Mouse (Mus musculus): ENCODE measurements around the gene Myh11.

DNA sequence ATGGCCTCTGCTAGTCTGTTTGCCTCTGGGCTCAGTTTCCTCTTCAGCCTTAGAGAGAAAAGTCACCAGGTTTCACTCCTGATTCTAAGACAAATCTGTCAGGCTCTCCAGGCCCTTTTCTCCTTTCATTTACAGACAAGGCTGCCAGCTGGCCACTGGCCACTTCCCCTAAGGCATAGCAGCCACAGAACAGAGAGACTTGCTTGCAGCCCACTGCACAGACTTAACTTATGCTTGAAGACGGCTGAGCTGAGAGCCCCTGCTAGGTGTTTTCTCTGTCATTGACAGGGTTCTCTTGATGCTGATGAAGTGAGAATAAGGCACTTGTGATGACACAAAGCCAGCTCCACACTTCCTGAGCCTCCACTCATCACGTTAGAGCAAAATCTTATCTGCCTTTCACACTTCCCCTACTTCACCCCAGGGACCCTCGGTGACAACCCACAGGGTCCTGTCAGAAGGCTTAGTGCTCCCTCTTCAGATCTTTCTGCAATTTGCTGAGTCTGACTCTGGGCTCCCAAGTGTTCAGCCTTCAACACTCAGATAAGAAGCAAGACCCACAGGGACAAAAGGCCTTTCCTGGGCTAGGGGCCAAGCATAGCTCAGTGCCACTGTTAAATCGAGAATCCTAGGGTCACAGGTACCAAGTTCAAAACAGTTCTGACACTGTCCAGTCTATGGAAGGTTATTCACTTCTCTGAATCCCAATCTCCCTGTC lies 25.8 kb downstream of the Myh11 start:
- TF ChIP-seq POLR2A (IDR thresholded peaks at IDR 0.05; ENCODE audit: insufficient read depth, low read depth, low read length): no peak
- no peak for TF ChIP-seq CTCF (IDR thresholded peaks at IDR 0.05; ENCODE audit: insufficient read depth, low read depth, low read length)
